Mouse (Mus musculus) hindbrain, embryonic 14.5 days (tissue): Measurements from ENCODE around the gene Clec1a. TPM values are rescaled to one million over a fixed set of nuclear protein-coding genes. Genes with fewer than 3 reads are reported as not detected.

Experiments used
- ATAC-seq: fragments of 200-750 bp; cut with Nextera tagmentation; 2 replicates; pipeline ENCODE4 v1.8.0; 2017; ENCODE audit warnings: moderate number of reproducible peaks, mild to moderate bottlenecking, moderate TSS enrichment, moderate library complexity; ENCODE audit not compliant: low FRiP score
- DNase-seq: peaks from one replicate; pipeline ENCODE4 v3.0.0-alpha.2; 2015; ENCODE audit warnings: low spot score
- H3K27ac ChIP-seq: fragments of 300-500 bp; sonication (generic); 2 replicates; pipeline ENCODE4 v1.5.1; 2014; ENCODE audit warnings: mild to moderate bottlenecking, moderate library complexity
- H3K27me3 ChIP-seq: fragments of 300-500 bp; sonication (generic); 2 replicates; pipeline ENCODE4 v1.6.1; 2014; ENCODE audit warnings: mild to moderate bottlenecking, low read length, mixed read lengths; ENCODE audit not compliant: control insufficient read depth, insufficient read depth
- H3K36me3 ChIP-seq: fragments of 300-500 bp; sonication (generic); replicated peaks from 2 replicates; pipeline ENCODE4 v1.6.1; 2014; ENCODE audit not compliant: control insufficient read depth, insufficient read depth
- H3K4me1 ChIP-seq: fragments of 300-500 bp; sonication (generic); replicated peaks from 2 replicates; pipeline ENCODE4 v1.6.1; 2014; ENCODE audit warnings: antibody characterized with exemption, low read length, mixed read lengths; ENCODE audit not compliant: control insufficient read depth, insufficient read depth
- H3K4me2 ChIP-seq: fragments of 300-500 bp; sonication (generic); replicated peaks from 2 replicates; pipeline ENCODE4 v1.6.1; 2014; ENCODE audit warnings: mild to moderate bottlenecking, moderate library complexity
- H3K4me3 ChIP-seq: fragments of 300-500 bp; sonication (generic); replicated peaks from 2 replicates; pipeline ENCODE4 v1.5.1; 2014; ENCODE audit warnings: mild to moderate bottlenecking, low read length
- H3K9ac ChIP-seq: fragments of 300-500 bp; sonication (generic); 2 replicates; pipeline ENCODE4 v1.6.1; 2014
- H3K9me3 ChIP-seq: fragments of 300-500 bp; sonication (generic); 2 replicates; pipeline ENCODE4 v1.6.1; 2016; ENCODE audit warnings: low read length; ENCODE audit not compliant: control insufficient read depth
- WGBS: fragments of 180-500 bp; shearing (Covaris S2); extraction: QIAGEN DNeasy Blood & Tissue Kit; methylation state at CpG from one replicate; pipeline ENCODE4 v1.1.7; 2014; 5-methylcytosine and 5-hydroxymethylcytosine counted together
- polyA plus RNA-seq: library from polyadenylated mRNA; unstranded; fragments of >200 nt; fragmentation: Nextera tagmentation; extraction: Ambion mirVana; gene quantifications from 2 replicates; pipeline ENCODE4 v1.2.1, GENCODE M21; 2014

Gene Clec1a
- polyA plus RNA-seq, 1 experiment from 2014 or later, result 1.9 TPM

DNA sequence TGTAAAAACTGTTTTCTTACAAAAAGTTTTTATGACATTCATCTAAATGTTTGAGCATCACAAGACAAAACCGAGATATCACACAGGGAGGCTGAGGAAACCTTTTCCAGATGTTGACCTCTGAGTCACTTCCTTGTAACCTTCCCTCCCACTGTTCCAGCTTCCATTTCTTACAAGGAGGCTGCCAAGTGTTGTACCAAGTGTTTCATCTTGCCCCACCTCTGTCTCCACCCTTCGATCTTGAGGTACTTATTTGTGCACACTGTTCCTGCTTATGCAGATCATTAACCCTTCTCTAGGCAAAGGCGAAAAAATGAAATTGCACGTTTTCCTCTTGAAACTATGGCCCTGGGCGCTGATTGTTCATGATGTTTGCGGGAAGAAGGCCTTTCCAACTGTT lies 2.1 kb downstream of the Clec1a start:
- Histone ChIP-seq H3K4me1 (no peaks in the 10 kb centered on the region), H3K9ac (no peak overlapping the region), H3K4me2 (no peak overlapping the region), H3K36me3 (no peaks in the 10 kb centered on the region), H3K9me3 (no peaks in the 10 kb centered on the region), H3K27ac (no peak overlapping the region), H3K27me3 (no peaks in the 10 kb centered on the region), H3K4me3 (no peak overlapping the region)
- WGBS, result 80% methylated on average over 6 of the region's 6 CpGs
- ATAC-seq (no peak), DNase-seq (no peak)

DNA sequence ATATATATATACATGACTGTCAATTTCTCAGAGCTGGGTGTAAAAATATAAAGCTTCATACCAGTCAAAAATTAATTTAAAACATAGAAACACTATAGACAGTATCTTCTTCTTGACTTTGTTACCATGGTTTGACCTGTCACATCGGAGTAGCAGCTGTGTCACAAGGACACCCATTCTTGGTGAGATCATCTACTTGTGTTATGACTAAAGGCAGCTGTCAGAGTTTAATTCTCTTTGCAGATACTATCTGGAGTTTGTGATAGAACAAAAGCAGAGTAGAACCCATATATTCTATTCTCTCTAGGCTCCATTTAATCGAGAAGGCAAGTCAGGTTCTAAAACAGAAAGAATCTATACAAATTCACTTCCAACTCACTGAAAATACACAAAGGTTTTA lies 13.8 kb downstream of the Clec1a start:
- ATAC-seq, result no peak
- H3K27me3 ChIP-seq, result no peaks in the 10 kb centered on the region
- WGBS, result 85% methylated on average over 2 of the region's 2 CpGs
- H3K4me2 ChIP-seq, result no peak overlapping the region
- no peak for DNase-seq
- H3K9ac ChIP-seq, result no peak overlapping the region
- H3K27ac ChIP-seq, result no peak overlapping the region
- no peaks in the 10 kb centered on the region for H3K36me3 ChIP-seq
- no peak overlapping the region for H3K4me3 ChIP-seq
- H3K4me1 ChIP-seq, result no peaks in the 10 kb centered on the region
- H3K9me3 ChIP-seq, result no peaks in the 10 kb centered on the region

DNA sequence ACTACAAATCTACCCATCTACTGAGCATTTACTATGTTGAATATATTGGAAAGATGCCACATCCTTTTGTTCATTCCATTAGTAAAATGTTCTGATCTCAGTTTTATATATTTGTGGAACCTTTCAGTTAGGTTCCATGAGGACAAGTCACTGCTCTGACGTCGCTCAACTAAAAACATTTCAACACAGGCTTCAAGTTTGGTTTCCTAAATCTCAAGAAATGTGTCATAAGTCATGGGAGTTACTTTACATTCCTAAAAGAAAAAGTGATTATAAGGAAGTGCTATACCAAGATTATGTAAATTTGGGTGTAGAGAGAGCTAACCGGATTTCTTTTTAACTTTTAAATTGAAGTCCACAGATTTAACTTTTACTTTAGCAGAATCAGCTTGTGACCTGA lies 15.8 kb downstream of the Clec1a start:
- no peak for ATAC-seq
- no peaks in the 10 kb centered on the region for H3K9me3 ChIP-seq
- no peaks in the 10 kb centered on the region for H3K36me3 ChIP-seq
- no peak overlapping the region for H3K4me3 ChIP-seq
- no peaks in the 10 kb centered on the region for H3K27me3 ChIP-seq
- 92% methylated on average over 3 of the region's 3 CpGs for WGBS
- no peak overlapping the region for H3K9ac ChIP-seq
- no peaks in the 10 kb centered on the region for H3K4me1 ChIP-seq
- H3K27ac ChIP-seq, result no peak overlapping the region
- H3K4me2 ChIP-seq, result no peak overlapping the region
- DNase-seq, result no peak

- WGBS, result 62% methylated on average over 5 of the region's 5 CpGs
- no peak overlapping the region for H3K4me2 ChIP-seq
- DNase-seq (no peak), ATAC-seq (no peak)
- no peaks in the 10 kb centered on the region for H3K4me1 ChIP-seq
- H3K36me3 ChIP-seq, result no peaks in the 10 kb centered on the region
- no peak overlapping the region for H3K4me3 ChIP-seq
- H3K27ac ChIP-seq, result no peak overlapping the region
- H3K27me3 ChIP-seq, result no peaks in the 10 kb centered on the region
- H3K9ac ChIP-seq, result no peak overlapping the region
- no peaks in the 10 kb centered on the region for H3K9me3 ChIP-seq
Measured at GRCm38 (mm10) chr6:129434239-129434638, 17.6 kb downstream of the Clec1a start.

GRCm38 (mm10) chr6:129427281-129427680 lies 24.5 kb downstream of the Clec1a start:
- Histone ChIP-seq H3K4me3 (no peak overlapping the region), H3K27me3 (no peaks in the 10 kb centered on the region), H3K4me2 (no peak overlapping the region), H3K9me3 (no peaks in the 10 kb centered on the region), H3K27ac (no peak overlapping the region), H3K9ac (no peak overlapping the region), H3K36me3 (no peaks in the 10 kb centered on the region), H3K4me1 (no peaks in the 10 kb centered on the region)
- no peak for ATAC-seq
- 86% methylated on average over 4 of the region's 4 CpGs for WGBS
- DNase-seq, result no peak

- Histone ChIP-seq H3K9me3 (no peaks in the 10 kb centered on the region), H3K27me3 (no peaks in the 10 kb centered on the region), H3K27ac (no peak overlapping the region), H3K4me2 (no peak overlapping the region), H3K4me1 (no peaks in the 10 kb centered on the region), H3K36me3 (no peaks in the 10 kb centered on the region), H3K4me3 (no peak overlapping the region), H3K9ac (no peak overlapping the region)
- DNase-seq, result no peak
- WGBS, result 57% methylated on average over 5 of the region's 5 CpGs
- no peak for ATAC-seq
Measured at GRCm38 (mm10) chr6:129425812-129426211, 26.0 kb downstream of the Clec1a start.

DNA sequence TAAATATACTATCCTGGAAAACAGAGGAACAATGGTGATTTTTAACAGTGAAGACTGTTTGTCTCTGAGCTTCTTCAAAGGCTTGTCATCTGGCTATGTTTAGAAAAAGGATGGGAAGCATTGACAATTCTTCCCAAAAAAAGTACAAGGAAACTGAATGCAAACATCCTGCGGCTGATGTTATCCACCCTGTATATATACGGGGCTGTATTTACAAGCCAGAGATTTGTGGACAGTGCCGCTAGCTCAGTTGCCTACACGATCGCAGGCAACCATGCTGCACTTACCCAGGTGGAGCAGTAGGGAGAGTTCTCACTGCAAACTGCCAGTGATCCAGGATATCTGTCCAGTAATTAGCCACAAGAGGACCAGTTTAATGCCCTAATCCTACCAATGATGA lies 26.6 kb downstream of the Clec1a start:
- H3K4me1 ChIP-seq, result no peaks in the 10 kb centered on the region
- no peak overlapping the region for H3K9ac ChIP-seq
- ATAC-seq, result no peak
- no peaks in the 10 kb centered on the region for H3K36me3 ChIP-seq
- no peak overlapping the region for H3K4me3 ChIP-seq
- H3K9me3 ChIP-seq, result no peaks in the 10 kb centered on the region
- DNase-seq, result no peak
- WGBS, result 84% methylated on average over 5 of the region's 5 CpGs
- H3K4me2 ChIP-seq, result no peak overlapping the region
- H3K27me3 ChIP-seq, result no peaks in the 10 kb centered on the region
- no peak overlapping the region for H3K27ac ChIP-seq

DNA sequence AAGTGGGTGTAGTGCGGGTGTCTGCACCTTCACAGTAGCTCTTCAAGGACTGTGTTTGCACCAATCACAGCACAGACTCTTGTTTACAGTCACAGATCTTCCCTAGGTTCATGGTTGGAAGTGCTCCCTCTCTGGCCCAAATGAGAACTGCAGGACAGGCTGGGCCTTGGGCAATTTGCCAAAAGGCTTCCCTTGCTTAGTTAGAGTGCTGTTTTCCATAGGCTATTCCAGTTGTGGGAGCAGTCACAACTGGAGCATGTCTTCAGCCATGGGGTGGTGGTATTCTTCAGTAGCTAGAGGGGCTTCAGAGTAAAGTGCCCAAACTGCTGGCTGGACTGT lies 28.1 kb downstream of the Clec1a start:
- ATAC-seq (peak; percentile 87), DNase-seq (peak; percentile 74)
- WGBS, result 11% methylated on average over 1 of the region's 1 CpGs
- Histone ChIP-seq H3K9ac (no peak overlapping the region), H3K36me3 (no peaks in the 10 kb centered on the region), H3K27ac (no peak overlapping the region), H3K27me3 (no peaks in the 10 kb centered on the region), H3K4me2 (no peak overlapping the region), H3K9me3 (no peaks in the 10 kb centered on the region), H3K4me1 (no peaks in the 10 kb centered on the region), H3K4me3 (no peak overlapping the region)

- 62% methylated on average over 4 of the region's 4 CpGs for WGBS
- Histone ChIP-seq H3K4me1 (no peaks in the 10 kb centered on the region), H3K36me3 (no peaks in the 10 kb centered on the region), H3K4me3 (no peak overlapping the region), H3K27me3 (no peaks in the 10 kb centered on the region), H3K4me2 (0 out of 2 replicates have a peak overlapping the region, but pooled peaks have one; percentile 15), H3K9me3 (no peaks in the 10 kb centered on the region), H3K27ac (peak overlapping the region; percentile 6; the same call in 1 of the 2 replicates), H3K9ac (no peak overlapping the region)
- DNase-seq, result no peak
- ATAC-seq, result 0 out of 2 replicates have a peak, but pooled peaks have one; percentile 19
Measured at GRCm38 (mm10) chr6:129423040-129423733, 28.6 kb downstream of the Clec1a start.

DNA sequence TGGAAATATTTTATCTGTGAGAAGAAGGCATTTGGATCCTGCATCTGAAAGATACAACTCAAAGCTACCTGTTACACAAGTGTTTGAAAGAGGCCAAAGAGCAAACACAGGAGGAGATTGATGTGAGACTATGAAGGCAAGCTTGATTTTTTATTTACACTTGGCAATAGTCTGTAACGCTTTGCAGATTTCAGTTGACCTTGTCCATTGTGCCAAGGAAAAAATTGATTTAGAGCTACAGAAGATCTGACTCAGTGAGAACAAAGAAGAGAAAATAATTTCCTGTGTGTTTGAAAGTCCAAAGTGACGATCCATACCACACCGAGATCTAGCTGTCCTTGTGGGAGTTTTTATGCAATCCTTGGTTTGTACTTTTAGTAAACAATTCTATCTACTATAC lies 29.5 kb downstream of the Clec1a start:
- Histone ChIP-seq H3K27me3 (no peaks in the 10 kb centered on the region), H3K4me2 (no peak overlapping the region), H3K36me3 (no peaks in the 10 kb centered on the region), H3K27ac (no peak overlapping the region), H3K4me3 (no peak overlapping the region), H3K9me3 (no peaks in the 10 kb centered on the region), H3K4me1 (no peaks in the 10 kb centered on the region), H3K9ac (no peak overlapping the region)
- ATAC-seq (no peak), DNase-seq (no peak)
- WGBS, result 88% methylated on average over 3 of the region's 3 CpGs
